Mouse (Mus musculus) lung, postnatal 4 days (tissue): ENCODE results near the gene Asb3.

ENCODE experiments used
- DNase-seq, 2 experiments: peaks; one replicate each; pipeline ENCODE4 v3.0.0; 2021

Gene Asb3

GRCm38 (mm10) chr11:30885171-30885871 is at the start of gene Asb3, which contains the start of gene Gpr75:
Gene Asb3, plus strand, starts transcription at chr11:30885416.
Gene Gpr75, plus strand, starts transcription at chr11:30885358.
- peak; percentile 48 to 55 for DNase-seq

GRCm38 (mm10) chr11:30838793-30839192 is 46.4 kb upstream of the Asb3 start:
- DNase-seq, result no peak

DNA sequence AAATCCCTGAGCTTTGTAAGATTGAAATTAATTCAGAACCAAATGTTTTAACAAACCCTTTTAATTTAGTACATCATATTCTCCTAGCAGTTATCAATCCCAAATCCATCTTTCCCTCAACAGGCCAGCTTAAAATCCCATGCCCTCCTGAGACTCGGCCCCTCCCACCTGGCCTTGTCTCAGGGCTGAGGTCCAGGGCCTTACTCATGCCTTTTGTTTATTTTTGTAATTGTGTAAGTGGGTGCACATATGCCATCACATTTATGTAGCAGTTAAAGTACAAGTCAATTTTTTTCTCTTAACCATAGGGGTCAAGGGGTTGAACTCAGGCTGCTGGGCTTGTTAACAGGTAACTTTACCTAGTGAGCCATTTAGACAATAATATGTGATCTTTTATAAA is 40.9 kb upstream of the Asb3 start:
- no peak for DNase-seq

GRCm38 (mm10) chr11:30872425-30872824 is 12.8 kb upstream of the Asb3 start:
- DNase-seq, result no peak

DNA sequence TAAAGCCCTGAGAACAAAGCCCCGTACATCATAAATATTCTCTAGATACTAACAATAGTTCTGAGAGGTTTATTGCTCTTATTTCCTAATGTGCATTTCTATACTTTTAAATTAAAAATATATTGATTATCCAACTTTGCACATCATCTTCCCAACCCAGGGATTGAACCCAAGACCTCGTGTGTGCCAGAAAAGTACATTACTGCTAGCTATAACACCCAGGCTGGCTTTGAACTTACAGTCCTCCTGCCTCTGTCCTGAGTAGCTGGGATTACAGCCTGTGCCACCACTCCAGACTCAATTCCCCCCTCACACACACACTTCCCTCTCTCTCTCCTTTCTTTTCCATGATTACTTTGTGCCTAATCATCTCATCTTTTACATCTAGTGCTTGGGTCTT is 2.9 kb downstream of the Asb3 start:
- no peak for DNase-seq

- DNase-seq, result no peak
These were observed 11.0 kb downstream of the Asb3 start for GRCm38 (mm10) chr11:30896201-30896600.

- no peak for DNase-seq
These were observed 14.1 kb downstream of the Asb3 start for GRCm38 (mm10) chr11:30899312-30899711.

GRCm38 (mm10) chr11:30912311-30912710 is 27.1 kb downstream of the Asb3 start:
- no peak for DNase-seq

GRCm38 (mm10) chr11:30920641-30921040 is 35.4 kb downstream of the Asb3 start:
- no peak for DNase-seq

DNA sequence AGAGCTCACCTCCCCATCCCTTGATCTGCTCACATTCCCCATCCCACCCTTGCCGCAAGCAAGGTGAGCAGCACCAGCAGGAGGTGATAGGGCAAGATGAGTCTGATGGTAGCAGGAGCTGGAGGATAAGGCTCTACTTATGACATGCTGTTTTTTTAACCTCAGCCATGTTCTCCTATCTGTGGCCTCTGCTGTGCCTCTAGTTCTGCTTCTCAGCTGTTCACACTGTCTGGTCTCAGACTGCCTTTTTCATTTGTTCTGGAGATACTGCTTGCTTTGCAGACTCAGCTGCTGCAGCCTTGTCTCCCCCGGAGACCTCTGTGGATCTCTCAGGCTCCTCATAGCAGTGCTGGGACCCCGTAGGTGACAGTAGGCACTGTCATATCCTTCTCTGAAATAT is 38.1 kb downstream of the Asb3 start:
- no peak for DNase-seq

DNA sequence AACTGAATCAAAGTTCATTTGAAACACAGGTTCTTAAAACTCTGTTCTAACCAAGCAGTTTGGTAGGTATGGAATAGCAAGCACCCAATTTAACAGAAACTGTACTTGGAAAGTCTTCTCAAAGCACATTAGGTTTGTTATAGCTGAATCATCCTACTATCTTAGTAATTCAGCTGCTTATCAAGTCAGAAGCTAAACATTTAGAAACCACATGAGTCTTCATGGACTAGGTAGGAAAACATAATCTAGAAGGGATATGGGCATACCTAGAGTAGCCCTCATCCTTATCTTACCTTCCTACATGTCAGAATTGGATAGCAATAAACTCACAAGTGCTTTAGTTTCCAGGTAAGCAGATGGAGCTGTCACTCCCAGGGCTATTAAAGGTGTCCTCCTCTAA is 42.9 kb downstream of the Asb3 start:
- no peak for DNase-seq

- DNase-seq, result no peak
These were observed 43.3 kb downstream of the Asb3 start for GRCm38 (mm10) chr11:30928498-30928897.

DNA sequence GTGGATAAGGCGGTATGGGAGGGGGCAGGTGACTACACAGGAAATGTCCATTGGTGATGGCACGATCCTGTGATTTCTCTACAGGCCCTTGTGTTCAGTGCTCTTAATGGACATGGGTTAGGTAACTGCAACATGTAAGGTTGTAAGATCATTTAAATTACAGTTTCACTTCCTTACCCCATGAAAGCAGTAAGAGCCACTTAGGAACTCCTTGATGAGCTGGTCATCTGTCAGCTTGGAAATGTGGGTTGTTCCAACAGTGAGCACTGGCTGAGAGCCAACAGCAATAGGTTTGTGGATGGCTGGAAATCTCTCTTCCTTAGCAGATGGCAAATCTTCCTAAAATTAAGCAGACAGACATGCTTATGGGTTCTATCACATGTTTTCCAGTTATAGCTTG is 58.3 kb downstream of the Asb3 start:
- DNase-seq, result no peak

- DNase-seq, result no peak
These were observed 67.6 kb downstream of the Asb3 start for GRCm38 (mm10) chr11:30952829-30953228.

DNA sequence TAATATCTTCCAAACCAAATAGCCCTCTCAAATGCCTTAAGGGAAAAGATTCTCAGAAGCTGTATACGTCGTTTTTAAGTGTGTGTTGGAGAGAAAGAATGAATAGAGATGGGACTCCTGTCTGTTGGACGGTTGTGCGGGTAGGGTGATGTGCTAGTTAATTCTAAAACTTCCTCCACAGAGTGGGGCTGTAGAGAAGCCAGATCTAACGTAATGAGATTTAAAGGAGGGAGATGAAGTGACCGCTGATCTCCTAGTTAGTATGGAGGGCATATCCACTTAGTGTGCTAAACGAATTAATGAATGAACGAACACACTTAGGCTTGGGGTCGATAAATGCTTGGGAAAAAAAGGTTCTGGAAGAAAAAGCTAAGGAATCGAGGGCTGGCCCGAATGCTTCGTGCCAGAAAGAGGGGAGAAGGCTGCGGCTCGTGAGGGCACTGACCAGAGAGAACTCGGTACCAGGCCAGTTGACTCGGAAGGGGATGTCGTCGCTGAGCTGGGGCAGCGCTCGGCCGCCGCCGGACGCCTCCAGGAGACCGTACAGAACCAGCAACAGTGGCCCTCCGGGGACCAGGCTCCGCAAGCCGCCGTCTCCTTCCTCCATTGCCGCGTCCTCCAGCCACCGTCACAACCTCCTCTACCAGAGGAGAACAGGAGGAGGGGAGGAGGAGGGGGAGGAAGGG is 68.4 kb downstream of the Asb3 start:
- DNase-seq, result peak; percentile 44 to 48

DNA sequence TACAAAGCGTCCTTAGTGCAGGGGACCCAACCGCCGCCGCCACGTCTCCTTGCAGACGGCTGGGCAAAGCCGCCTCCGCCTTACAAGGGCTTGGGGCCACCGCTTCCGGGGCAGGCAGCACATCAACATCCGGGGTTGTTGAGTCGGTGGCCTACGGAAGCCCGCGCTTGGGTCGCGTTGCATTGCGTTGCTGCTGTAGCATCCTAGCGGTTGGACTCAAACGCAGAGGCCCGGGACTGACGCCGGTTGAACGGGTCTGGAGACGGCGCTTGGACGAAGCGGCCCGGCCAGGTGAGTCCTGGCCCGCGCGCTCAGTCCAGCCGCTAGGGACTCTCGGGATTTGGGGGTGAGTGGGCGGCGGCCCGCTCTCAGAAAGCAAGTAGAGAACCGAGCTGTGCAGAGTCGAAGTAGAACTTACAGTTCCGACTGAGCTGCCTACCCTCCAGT is 69.1 kb downstream of the Asb3 start, which contains the start of gene Erlec1:
Erlec1 (minus strand) TSS at position 57 of the 447 bp plus-strand sequence.
- DNase-seq, result peak; percentile 88 to 92

- no peak for DNase-seq
These were observed 100.0 kb downstream of the Asb3 start for GRCm38 (mm10) chr11:30985237-30985636.

GRCm38 (mm10) chr11:30985877-30986624 is 100.8 kb downstream of the Asb3 start, which contains the start of gene Chac2:
Gene Chac2, minus strand, starts transcription at chr11:30986350.
- DNase-seq, result peak; percentile 87 to 90

DNA sequence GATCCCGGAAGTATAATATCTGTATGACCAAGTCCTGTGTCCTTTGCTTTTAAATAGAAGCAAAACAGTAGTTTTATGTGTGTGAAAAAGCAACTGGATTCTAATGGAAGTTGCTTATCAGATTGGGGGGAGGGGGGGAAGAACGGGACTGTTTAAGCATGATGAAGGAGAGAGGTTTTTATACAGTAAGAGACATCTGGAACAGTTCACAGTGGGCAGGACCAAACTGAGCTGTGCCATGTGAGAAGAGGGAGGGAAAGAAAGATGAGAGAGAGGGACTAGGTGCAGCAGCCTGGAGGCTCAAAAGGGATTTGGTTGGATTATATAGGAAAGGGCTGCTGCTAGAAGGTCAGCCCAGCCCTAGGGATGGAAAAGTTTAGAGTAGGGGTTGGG is 101.4 kb downstream of the Asb3 start:
- no peak for DNase-seq

- DNase-seq, result no peak
These were observed 111.5 kb downstream of the Asb3 start for GRCm38 (mm10) chr11:30996670-30997069.

- no peak for DNase-seq
These were observed 113.0 kb downstream of the Asb3 start for GRCm38 (mm10) chr11:30998199-30998598.

DNA sequence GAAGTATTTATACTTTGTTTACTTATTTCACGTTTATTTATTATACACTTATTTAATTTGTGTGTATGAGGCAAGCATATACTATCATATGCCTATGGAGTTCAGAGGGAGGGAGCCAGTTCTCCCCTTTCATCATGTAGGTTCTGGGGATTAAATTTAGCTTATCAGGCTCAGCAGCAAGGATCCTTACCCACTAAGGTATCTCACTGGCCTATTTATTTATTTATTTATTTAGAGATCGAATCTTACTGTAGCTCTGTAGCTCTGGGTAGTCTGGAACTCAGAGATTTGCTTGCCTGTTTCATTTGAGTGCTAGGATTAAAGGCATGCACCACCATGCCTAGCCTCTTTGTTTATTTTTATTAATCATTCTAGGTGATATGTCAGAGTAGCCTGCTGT is 113.5 kb downstream of the Asb3 start:
- no peak for DNase-seq

DNA sequence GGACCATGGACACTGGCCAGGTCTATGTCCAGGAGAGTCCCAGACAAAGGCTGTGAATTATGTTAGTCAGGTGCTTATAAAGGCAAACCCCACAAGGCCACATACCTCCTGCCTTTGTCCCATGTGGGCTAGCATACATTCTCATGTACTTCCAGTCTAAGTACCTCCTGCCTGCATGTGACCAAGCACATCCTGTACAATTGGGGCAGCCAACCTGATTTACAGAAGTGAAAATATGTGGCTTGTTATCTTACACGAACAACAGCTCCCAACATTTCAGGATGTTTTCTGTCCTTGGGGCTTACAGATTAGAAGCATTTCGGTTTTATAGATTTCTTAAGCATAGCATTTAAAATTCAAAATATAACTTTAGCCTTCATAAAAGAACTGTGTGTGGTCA is 114.8 kb downstream of the Asb3 start:
- DNase-seq, result no peak
